Mouse (Mus musculus): Measurements from ENCODE around the gene Ssr2.

DNA sequence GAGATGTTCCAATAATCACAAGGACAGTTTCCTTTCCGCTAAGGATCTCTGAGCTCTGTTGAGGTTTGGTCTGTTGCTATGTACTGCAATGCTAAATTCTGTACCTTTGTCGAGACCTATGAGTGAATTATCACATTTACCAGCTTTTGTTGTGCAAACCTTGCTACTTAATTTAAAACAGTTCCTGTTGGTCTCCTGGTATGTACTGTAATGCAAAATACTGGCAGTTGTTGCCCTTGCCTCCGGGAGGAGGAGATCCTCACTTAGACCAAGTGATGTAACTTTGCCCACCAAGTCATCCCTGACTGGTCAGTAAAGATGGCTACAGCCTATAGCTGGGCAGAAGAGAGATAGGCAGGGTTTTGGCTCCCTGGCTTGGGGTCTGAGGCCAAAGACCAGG lies at the start of gene Ssr2:
- TF ChIP-seq CTCF (IDR thresholded peaks at IDR 0.05) = no peak
- TF ChIP-seq EP300 (IDR thresholded peaks at IDR 0.05) = no peak

Data from lung, postnatal 0 days (tissue).